Mouse (Mus musculus) intestine, embryonic 15.5 days (tissue): Measurements from ENCODE around the gene Cstf1. TPM values are rescaled to one million over a fixed set of nuclear protein-coding genes. Genes with fewer than 3 reads are reported as not detected.
A peak's percentile ranks its signal among the peaks of the same experiment; 100 is the strongest.

ENCODE experiments used
- ATAC-seq: fragments of 200-750 bp; cut with Nextera tagmentation; 2 replicates; pipeline ENCODE4 v1.8.0; 2017; ENCODE audit warnings: moderate TSS enrichment, moderate library complexity
- H3K27ac ChIP-seq: fragments of 300-500 bp; sonication (generic); 2 replicates; pipeline ENCODE4 v1.5.1; 2015; ENCODE audit warnings: mild to moderate bottlenecking, inconsistent platforms
- H3K27me3 ChIP-seq: fragments of 300-500 bp; sonication (generic); replicated peaks from 2 replicates; pipeline ENCODE4 v1.6.1; 2015; ENCODE audit warnings: inconsistent platforms
- H3K36me3 ChIP-seq: fragments of 300-500 bp; sonication (generic); 2 replicates; pipeline ENCODE4 v1.6.1; 2015; ENCODE audit warnings: inconsistent platforms
- H3K4me1 ChIP-seq: fragments of 300-500 bp; sonication (generic); replicated peaks from 2 replicates; pipeline ENCODE4 v1.6.1; 2015; ENCODE audit warnings: inconsistent platforms
- H3K4me2 ChIP-seq: fragments of 300-500 bp; sonication (generic); replicated peaks from 2 replicates; pipeline ENCODE4 v1.6.1; 2015; ENCODE audit warnings: mild to moderate bottlenecking, inconsistent platforms
- H3K4me3 ChIP-seq: fragments of 300-500 bp; sonication (generic); replicated peaks from 2 replicates; pipeline ENCODE4 v1.5.1; 2015; ENCODE audit warnings: inconsistent platforms
- H3K9ac ChIP-seq: fragments of 300-500 bp; sonication (generic); 2 replicates; pipeline ENCODE4 v1.6.1; 2015; ENCODE audit warnings: inconsistent platforms
- H3K9me3 ChIP-seq: fragments of 300-500 bp; sonication (generic); 2 replicates; pipeline ENCODE4 v1.6.1; 2016; ENCODE audit warnings: inconsistent platforms
- WGBS: fragments of 180-500 bp; shearing (Covaris S2); methylation state at CpG from one replicate; pipeline ENCODE4 v1.1.7; 2015; 5-methylcytosine and 5-hydroxymethylcytosine counted together
- polyA plus RNA-seq: library from polyadenylated mRNA; unstranded; fragments of >200 nt; fragmentation: Nextera tagmentation; extraction: Ambion mirVana; gene quantifications from 2 replicates; pipeline ENCODE4 v1.2.1, GENCODE M21; 2015

Cstf1 gene
- 35.1 and 39.5 TPM in 2 replicates for polyA plus RNA-seq

DNA sequence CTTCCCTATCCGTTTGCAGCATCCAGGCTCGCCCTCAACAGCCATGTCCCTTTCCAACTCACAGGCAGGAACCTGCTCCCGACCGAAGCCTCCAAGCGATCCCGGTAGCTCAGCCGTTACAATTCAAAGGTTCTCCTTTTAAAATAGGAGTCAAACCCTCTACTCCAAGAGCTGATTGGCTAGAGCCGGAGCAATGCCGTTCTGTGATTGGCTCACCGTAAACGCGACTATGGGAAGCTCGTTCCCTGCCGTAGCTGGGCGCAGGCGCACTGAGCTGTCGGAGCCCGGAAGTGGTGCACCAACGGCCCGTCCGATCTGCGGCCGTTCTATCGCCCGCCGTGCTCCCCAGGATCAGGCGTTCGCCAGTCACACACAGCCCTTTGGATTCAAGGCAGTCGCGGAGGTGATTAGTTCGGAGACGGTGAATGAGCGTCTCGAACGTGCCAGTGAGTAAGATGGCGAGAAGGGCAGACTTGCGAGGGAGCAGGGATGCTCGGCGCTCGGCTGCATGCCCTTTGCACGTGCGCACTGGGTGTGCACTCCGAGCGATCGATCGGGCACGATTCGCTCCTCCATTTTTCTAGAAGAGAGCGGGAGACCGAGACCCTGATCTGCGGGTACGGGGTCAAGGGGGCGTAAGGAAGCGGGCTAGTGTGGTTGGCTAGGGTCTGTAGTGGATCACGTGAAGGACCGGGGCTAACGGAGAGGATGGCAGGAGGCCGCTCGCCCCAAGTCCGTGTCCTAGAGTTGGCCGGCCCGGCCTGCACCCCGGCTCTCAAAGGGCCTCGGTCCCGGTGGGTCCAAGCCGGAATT is at the start of gene Cstf1, which contains the start of gene Aurka:
Gene Cstf1 (plus strand): TSS at position 271 of the 813 bp plus-strand sequence.
Gene Aurka (minus strand): TSS at position 125 of the 813 bp plus-strand sequence.
- Histone ChIP-seq H3K27ac (peak within 1 kb of the TSS; percentile 88), H3K4me1 (peaks cover 12% of the 10 kb centered on the region), H3K9ac (peak within 1 kb of the TSS; percentile 91), H3K4me2 (peak within 1 kb of the TSS; percentile 66), H3K4me3 (peak within 1 kb of the TSS; percentile 90), H3K27me3 (no peaks in the 10 kb centered on the region), H3K36me3 (peaks cover 21% of the 10 kb centered on the region), H3K9me3 (no peaks in the 10 kb centered on the region)
- ATAC-seq, result peak; percentile 99
- WGBS, result under 1% methylated on average over 66 of the region's 66 CpGs

DNA sequence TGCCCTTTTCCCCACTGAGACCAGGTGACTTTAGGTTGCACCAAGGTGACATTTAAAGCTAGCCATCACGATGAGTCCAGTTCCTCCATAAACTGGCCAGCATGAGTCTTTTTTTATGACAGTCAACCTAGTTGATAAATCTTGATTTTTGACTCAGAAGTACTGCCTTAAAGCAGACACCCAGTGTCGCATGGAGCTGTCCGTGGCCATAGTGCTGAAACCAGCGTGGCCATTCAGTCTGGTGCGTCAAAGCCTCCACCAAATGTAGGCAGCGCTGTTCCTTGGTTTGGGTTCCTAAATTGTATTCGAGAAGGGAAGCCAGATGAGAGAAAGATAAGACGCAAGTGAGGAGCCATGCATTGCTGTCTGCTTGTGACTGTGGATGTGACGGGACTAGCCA is 49.6 kb upstream of the Cstf1 start:
- WGBS, result 13% methylated on average over 9 of the region's 9 CpGs
- H3K4me3 ChIP-seq, result no peak overlapping the region
- no peak overlapping the region for H3K9ac ChIP-seq
- no peak for ATAC-seq
- no peak overlapping the region for H3K27ac ChIP-seq
- H3K4me1 ChIP-seq, result no peaks in the 10 kb centered on the region
- H3K4me2 ChIP-seq, result no peak overlapping the region
- H3K9me3 ChIP-seq, result no peaks in the 10 kb centered on the region
- no peaks in the 10 kb centered on the region for H3K36me3 ChIP-seq
- no peaks in the 10 kb centered on the region for H3K27me3 ChIP-seq

GRCm38 (mm10) chr2:172328248-172328647 is 42.2 kb upstream of the Cstf1 start:
- no peak overlapping the region for H3K4me3 ChIP-seq
- no peaks in the 10 kb centered on the region for H3K4me1 ChIP-seq
- no peaks in the 10 kb centered on the region for H3K9me3 ChIP-seq
- H3K36me3 ChIP-seq, result no peaks in the 10 kb centered on the region
- ATAC-seq, result no peak
- H3K9ac ChIP-seq, result no peak overlapping the region
- no peak overlapping the region for H3K4me2 ChIP-seq
- H3K27me3 ChIP-seq, result peaks cover 13% of the 10 kb centered on the region; the same call in 1 of the 2 replicates
- H3K27ac ChIP-seq, result no peak overlapping the region
- 50% methylated on average over 8 of the region's 8 CpGs for WGBS

- H3K4me3 ChIP-seq, result no peak overlapping the region
- H3K4me1 ChIP-seq, result no peaks in the 10 kb centered on the region
- H3K27me3 ChIP-seq, result peaks cover 13% of the 10 kb centered on the region; the same call in 1 of the 2 replicates
- H3K9me3 ChIP-seq, result no peaks in the 10 kb centered on the region
- H3K27ac ChIP-seq, result no peak overlapping the region
- WGBS, result 4% methylated on average over 13 of the region's 13 CpGs
- H3K36me3 ChIP-seq, result no peaks in the 10 kb centered on the region
- no peak overlapping the region for H3K4me2 ChIP-seq
- ATAC-seq, result no peak; the same call in 1 of the 2 replicates
- no peak overlapping the region for H3K9ac ChIP-seq
These were observed 41.3 kb upstream of the Cstf1 start for GRCm38 (mm10) chr2:172329179-172329578.

DNA sequence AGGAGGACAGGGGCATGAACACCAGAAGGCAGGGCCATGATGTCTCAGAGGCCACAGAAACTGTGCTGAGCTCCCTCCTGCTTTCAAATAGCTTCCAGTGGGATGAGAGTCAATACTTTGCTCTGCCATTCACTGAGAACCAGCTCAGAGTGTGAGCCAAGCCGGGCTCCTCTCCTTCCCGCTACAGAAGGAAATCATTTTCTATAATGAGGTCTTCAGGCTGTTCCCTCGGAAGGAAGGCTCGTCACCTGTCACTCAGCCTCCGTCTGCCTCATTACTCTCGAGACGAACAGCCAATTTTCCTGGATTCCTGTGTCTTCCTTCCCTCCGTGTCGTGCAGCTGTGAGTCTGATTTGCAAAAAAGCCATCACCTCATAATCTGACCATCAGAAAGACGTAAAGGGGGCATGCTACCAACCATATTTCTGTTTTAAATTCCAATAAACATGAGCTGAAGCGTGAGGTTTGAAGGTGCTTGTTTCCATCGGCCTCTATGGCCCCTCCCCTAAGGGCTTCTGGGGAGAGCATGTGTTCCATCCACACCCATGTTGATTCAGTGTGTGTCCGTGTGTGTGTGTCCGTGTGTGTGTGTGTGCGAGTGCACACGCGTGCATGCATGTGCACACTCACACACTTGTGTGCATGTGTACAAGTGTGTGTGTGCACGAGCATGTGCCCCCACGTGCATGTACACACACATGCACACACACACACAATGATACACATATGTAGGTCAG is 32.1 kb upstream of the Cstf1 start:
- WGBS, result 87% methylated on average over 19 of the region's 19 CpGs
- Histone ChIP-seq H3K9ac (no peak overlapping the region), H3K27me3 (no peaks in the 10 kb centered on the region), H3K36me3 (no peaks in the 10 kb centered on the region), H3K4me2 (no peak overlapping the region), H3K27ac (no peak overlapping the region), H3K4me3 (no peak overlapping the region), H3K4me1 (no peaks in the 10 kb centered on the region), H3K9me3 (no peaks in the 10 kb centered on the region)
- no peak for ATAC-seq

DNA sequence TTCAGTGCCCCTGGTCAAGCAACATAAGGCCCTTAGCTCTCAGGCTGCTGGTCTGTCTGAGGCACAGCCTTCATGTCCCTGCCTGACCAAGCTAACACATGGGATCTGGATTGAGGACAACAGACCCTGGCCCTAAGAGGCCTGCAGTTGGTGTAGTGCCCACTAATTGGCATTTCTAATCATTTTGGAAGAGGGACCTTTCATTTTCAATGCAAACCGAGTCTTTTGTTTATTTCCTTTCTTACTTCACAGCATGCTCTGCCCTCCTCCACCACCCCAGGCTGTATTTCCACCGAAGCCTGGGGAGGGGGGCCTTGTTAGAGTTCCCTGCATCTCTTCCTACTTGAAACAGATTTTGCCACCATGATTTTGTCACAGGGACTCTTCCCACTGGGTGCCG is 29.5 kb upstream of the Cstf1 start:
- ATAC-seq, result no peak
- Histone ChIP-seq H3K4me1 (peaks cover 5% of the 10 kb centered on the region; the same call in 1 of the 2 replicates), H3K27me3 (no peaks in the 10 kb centered on the region), H3K27ac (no peak overlapping the region), H3K4me2 (no peak overlapping the region), H3K9ac (no peak overlapping the region), H3K4me3 (no peak overlapping the region), H3K36me3 (no peaks in the 10 kb centered on the region), H3K9me3 (no peaks in the 10 kb centered on the region)
- WGBS, result 59% methylated on average over 3 of the region's 3 CpGs

DNA sequence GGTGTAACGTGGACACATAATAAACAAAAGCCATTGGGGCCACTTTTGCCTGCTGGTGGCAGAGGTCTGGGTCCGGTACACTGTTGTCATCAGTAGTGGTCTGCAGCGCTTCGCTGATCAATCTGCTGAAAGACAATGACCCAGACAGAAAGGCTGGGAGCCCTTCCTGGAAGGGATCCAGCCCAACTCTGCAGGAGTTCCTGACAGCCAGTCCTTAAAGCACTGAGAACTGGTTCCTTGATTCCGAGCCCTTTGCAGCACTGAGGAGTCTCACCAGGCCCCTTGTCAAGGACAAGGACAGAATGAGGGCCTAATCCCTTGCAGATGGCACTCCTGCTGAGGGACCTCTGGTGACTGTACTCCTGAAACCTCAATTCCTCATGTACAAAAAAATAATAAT is 28.9 kb upstream of the Cstf1 start:
- Histone ChIP-seq H3K4me2 (no peak overlapping the region), H3K27me3 (no peaks in the 10 kb centered on the region), H3K9me3 (no peaks in the 10 kb centered on the region), H3K27ac (no peak overlapping the region), H3K36me3 (no peaks in the 10 kb centered on the region), H3K4me1 (peaks cover 9% of the 10 kb centered on the region; the same call in 1 of the 2 replicates), H3K4me3 (no peak overlapping the region), H3K9ac (no peak overlapping the region)
- 64% methylated on average over 5 of the region's 5 CpGs for WGBS
- ATAC-seq, result no peak

- Histone ChIP-seq H3K4me3 (no peak overlapping the region), H3K9me3 (no peaks in the 10 kb centered on the region), H3K27ac (no peak overlapping the region), H3K4me2 (no peak overlapping the region), H3K36me3 (no peaks in the 10 kb centered on the region), H3K9ac (no peak overlapping the region), H3K4me1 (peaks cover 26% of the 10 kb centered on the region), H3K27me3 (no peaks in the 10 kb centered on the region)
- WGBS, result 87% methylated on average over 7 of the region's 7 CpGs
- ATAC-seq, result no peak
These were observed 26.7 kb upstream of the Cstf1 start for GRCm38 (mm10) chr2:172343751-172344150.

DNA sequence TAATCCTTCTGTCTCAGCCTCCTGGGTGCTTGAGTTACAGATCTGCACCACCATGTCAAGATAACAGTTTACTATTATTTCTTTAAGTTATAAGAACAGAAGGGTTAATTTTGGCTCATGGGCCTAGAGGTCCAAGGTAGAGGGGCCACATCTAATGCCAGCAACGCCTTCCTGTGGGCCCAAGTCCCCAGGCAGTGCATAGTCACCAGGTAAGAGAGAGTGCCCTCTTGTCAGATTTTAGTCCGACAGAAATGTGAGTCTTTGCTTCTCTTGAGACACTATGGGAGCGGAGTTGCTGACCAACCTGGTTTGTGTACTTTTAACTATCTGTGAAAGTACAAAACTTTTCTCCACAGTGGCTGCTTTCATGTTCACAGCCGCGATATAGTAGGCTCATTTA is 25.8 kb upstream of the Cstf1 start:
- Histone ChIP-seq H3K9me3 (no peaks in the 10 kb centered on the region), H3K4me2 (peak overlapping the region; percentile 96), H3K36me3 (no peaks in the 10 kb centered on the region), H3K27me3 (no peaks in the 10 kb centered on the region), H3K4me1 (peaks cover 29% of the 10 kb centered on the region), H3K4me3 (peak overlapping the region; percentile 64; the same call in 1 of the 2 replicates), H3K27ac (0 out of 2 replicates have a peak overlapping the region, but pooled peaks have one; percentile 40), H3K9ac (no peak overlapping the region)
- ATAC-seq, result peak; percentile 3
- 34% methylated on average over 5 of the region's 5 CpGs for WGBS

DNA sequence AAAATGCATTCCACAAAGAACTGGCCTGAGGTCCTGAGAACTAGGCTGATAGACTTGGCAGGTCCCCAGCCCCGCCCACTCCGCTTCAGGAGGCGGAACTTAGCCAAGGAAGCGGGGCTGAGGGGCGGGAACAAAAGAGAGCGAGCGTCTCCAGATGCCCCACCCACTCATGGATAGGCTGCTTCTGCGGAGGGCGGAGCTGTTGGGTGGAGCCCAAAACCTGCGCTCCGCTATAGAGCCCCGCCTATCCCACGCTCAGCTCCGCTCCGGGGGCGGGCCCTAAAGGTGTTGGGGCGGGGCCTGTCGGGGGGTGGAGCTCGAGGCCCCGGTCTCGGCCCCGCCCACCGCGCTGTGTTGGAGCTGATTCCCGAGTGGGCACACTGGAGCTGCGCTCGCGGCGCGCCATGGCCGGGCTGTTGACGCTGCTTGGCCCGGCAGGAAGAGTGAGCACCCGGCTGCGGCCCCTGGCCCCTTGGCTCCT is 25.2 kb upstream of the Cstf1 start, which contains the start of gene Fam210b:
Gene Fam210b (plus strand): TSS at position 308 of the 481 bp plus-strand sequence.
- no peaks in the 10 kb centered on the region for H3K9me3 ChIP-seq
- H3K27me3 ChIP-seq, result no peaks in the 10 kb centered on the region
- 0 out of 2 replicates have a peak within 1 kb of the TSS, but pooled peaks have one; percentile 40 for H3K27ac ChIP-seq
- H3K4me3 ChIP-seq, result peak within 1 kb of the TSS; percentile 64
- peak; percentile 97 for ATAC-seq
- peaks cover 29% of the 10 kb centered on the region for H3K4me1 ChIP-seq
- under 1% methylated on average over 35 of the region's 35 CpGs for WGBS
- peak within 1 kb of the TSS; percentile 66 for H3K9ac ChIP-seq
- no peaks in the 10 kb centered on the region for H3K36me3 ChIP-seq
- H3K4me2 ChIP-seq, result peak within 1 kb of the TSS; percentile 96

GRCm38 (mm10) chr2:172346034-172346929 is 24.2 kb upstream of the Cstf1 start:
- peaks cover 29% of the 10 kb centered on the region for H3K4me1 ChIP-seq
- peak overlapping the region; percentile 64 for H3K4me3 ChIP-seq
- ATAC-seq, result peak; percentile 6
- H3K27ac ChIP-seq, result no peak overlapping the region
- H3K27me3 ChIP-seq, result no peaks in the 10 kb centered on the region
- H3K4me2 ChIP-seq, result peak overlapping the region; percentile 96
- no peaks in the 10 kb centered on the region for H3K36me3 ChIP-seq
- peak overlapping the region; percentile 66 for H3K9ac ChIP-seq
- WGBS, result 14% methylated on average over 31 of the region's 31 CpGs
- H3K9me3 ChIP-seq, result no peaks in the 10 kb centered on the region
